Mouse (Mus musculus): Measurements from ENCODE around the gene Shc3. TPM values are rescaled to one million over a fixed set of nuclear protein-coding genes. Genes with fewer than 3 reads are reported as not detected.

Shc3 gene
- polyA plus RNA-seq, 1 experiment = 0.21 TPM

- WGBS = 26% methylated on average over 14 of the region's 14 CpGs
- no peak for DNase-seq (ENCODE audit: low read depth, low spot score)
These were observed 169.0 kb downstream of the Shc3 start for GRCm38 (mm10) chr13:51400186-51400719.

- DNase-seq (ENCODE audit: low read depth, low spot score) = no peak
- 85% methylated on average over 3 of the region's 3 CpGs for WGBS
These were observed 169.7 kb downstream of the Shc3 start for GRCm38 (mm10) chr13:51399562-51399961.

- 71% methylated on average over 6 of the region's 6 CpGs for WGBS
- DNase-seq (ENCODE audit: low read depth, low spot score) = no peak
These were observed 171.4 kb downstream of the Shc3 start for GRCm38 (mm10) chr13:51397861-51398260.

- no peak for DNase-seq (ENCODE audit: low read depth, low spot score)
- 100% methylated on average over 1 of the region's 1 CpGs for WGBS
These were observed 177.0 kb downstream of the Shc3 start for GRCm38 (mm10) chr13:51392256-51392655.

- DNase-seq (ENCODE audit: low read depth, low spot score) = no peak
- WGBS = 84% methylated on average over 6 of the region's 6 CpGs
These were observed 177.8 kb downstream of the Shc3 start for GRCm38 (mm10) chr13:51391359-51391916.

- DNase-seq (ENCODE audit: low read depth, low spot score) = no peak
- WGBS = 35% methylated on average over 4 of the region's 4 CpGs
These were observed 178.8 kb downstream of the Shc3 start for GRCm38 (mm10) chr13:51390398-51390797.

GRCm38 (mm10) chr13:51387908-51388307 is 181.3 kb downstream of the Shc3 start:
- no peak for DNase-seq (ENCODE audit: low read depth, low spot score)
- 77% methylated on average over 4 of the region's 4 CpGs for WGBS

GRCm38 (mm10) chr13:51384899-51385298 is 184.3 kb downstream of the Shc3 start:
- 81% methylated on average over 2 of the region's 2 CpGs for WGBS
- DNase-seq (ENCODE audit: low read depth, low spot score) = no peak

- 74% methylated on average over 6 of the region's 6 CpGs for WGBS
- DNase-seq (ENCODE audit: low read depth, low spot score) = no peak
These were observed 187.7 kb downstream of the Shc3 start for GRCm38 (mm10) chr13:51381498-51381897.

Other genes starting within 250 kb of the Shc3 start
- gene S1pr3, start 160.8 kb downstream of the Shc3 start, polyA plus RNA-seq (2012; rRNA removed) = 6.2 and 6.8 TPM in 2 replicates
- gene Cks2, start 75.8 kb upstream of the Shc3 start, polyA plus RNA-seq (2012; rRNA removed) = 45.1 and 50.0 TPM in 2 replicates
- gene Secisbp2, start 82.3 kb upstream of the Shc3 start, polyA plus RNA-seq (2012; rRNA removed) = 14.6 and 21.3 TPM in 2 replicates
- 17.9 and 19.8 TPM in 2 replicates for gene Sema4d, start 224.3 kb upstream of the Shc3 start, polyA plus RNA-seq (2012; rRNA removed)

Measured in large intestine, adult 2 months (tissue).